Mouse (Mus musculus) left cerebral cortex, postnatal 10 days (tissue): ENCODE data around the gene Ppm1j. TPM values are rescaled to one million over a fixed set of nuclear protein-coding genes. Genes with fewer than 3 reads are reported as not detected.
A peak's percentile ranks its signal among the peaks of the same experiment; 100 is the strongest.
"Not testable (repeated sequence)": the region's sequence is repeated elsewhere in the genome, so short reads cannot be mapped to it uniquely, and the experiment has no call there.

Experiments
- DNase-seq, 2 experiments: peaks; one replicate each; pipeline ENCODE4 v3.0.0; 2021 to 2022; ENCODE audit warnings: low spot score in 2 of 2, mixed read lengths in 1 of 2; ENCODE audit errors: extremely low spot score in 1 of 2
- intact Hi-C: fragments of 180-260 bp; cut with DNase I; formaldehyde crosslinking; loops from one replicate; pipeline ENCODE4 v1.15.1; 2025
- total RNA-seq, 2 experiments: library from RNA; stranded (reverse); gene quantifications; 2 replicates each; pipeline ENCODE4 v1.2.3; 2021

Gene Ppm1j
- total RNA-seq, 2 experiments from 2014 or later = 1.4 to 2.7 TPM

DNA sequence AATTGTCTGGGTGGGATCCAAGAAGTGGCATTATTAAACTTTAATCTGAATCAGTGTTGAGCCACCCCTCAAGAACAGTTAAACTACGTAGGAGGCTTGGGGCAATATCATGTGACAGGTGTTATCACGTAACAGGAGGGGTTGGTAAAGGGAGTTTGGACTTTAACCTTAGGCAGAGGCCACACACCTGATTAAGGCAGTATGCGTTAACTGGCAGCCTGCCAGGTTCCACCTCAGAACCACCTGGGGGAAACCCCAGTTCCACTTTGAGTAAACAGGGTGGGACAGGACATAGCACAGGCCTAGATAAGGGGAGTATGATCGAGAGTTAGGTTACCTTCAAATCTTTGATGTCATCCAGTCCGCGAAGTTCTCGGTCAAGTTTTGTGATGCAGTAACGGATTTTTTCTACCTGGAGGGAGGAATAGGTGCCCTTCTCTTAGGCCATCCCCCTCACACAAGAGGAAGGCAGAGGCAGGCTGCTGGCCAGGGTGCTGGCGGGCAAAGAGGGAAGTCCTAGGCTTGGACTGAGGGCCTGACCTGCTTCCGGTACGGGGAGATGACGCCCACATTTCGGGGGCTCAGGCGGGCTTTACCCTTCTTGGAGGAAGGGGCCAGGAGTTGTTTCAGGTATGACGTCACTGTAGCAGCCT is 15.7 kb downstream of the Ppm1j start:
- intact Hi-C loops = no loop called here
- peak in 1 of 2 experiments; percentile 37 for DNase-seq

GRCm38 (mm10) chr3:104800681-104801080 is 19.8 kb downstream of the Ppm1j start:
- DNase-seq = no peak
- intact Hi-C loops = no loop called here

- DNase-seq = no peak
Measured at GRCm38 (mm10) chr3:104801481-104801880, 20.6 kb downstream of the Ppm1j start.

DNA sequence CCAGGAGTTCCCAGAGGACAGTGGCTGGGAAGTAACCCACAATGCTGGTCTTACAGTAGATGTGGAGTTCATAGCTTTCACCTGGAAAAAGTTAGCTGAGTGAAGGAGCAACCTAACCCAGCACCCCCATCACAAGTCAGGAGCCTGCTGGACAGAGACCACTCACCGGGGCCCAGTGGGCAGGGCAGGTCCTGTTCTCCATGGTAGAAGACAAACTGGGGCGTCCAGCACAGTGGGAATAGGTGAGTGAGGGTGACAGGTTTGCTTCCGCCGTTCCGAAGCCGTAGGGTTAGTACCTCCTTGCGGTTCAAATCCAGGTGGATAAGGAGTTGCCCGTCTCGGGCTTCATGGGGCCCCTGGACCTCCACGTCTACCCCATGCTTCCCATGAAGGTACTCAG is 23.5 kb downstream of the Ppm1j start:
- intact Hi-C loops = no loop called here
- DNase-seq = no peak

More at GRCm38 (mm10) chr3:104801481-104801880, 20.6 kb downstream of the Ppm1j start:
- intact Hi-C loops = no loop called here

DNA sequence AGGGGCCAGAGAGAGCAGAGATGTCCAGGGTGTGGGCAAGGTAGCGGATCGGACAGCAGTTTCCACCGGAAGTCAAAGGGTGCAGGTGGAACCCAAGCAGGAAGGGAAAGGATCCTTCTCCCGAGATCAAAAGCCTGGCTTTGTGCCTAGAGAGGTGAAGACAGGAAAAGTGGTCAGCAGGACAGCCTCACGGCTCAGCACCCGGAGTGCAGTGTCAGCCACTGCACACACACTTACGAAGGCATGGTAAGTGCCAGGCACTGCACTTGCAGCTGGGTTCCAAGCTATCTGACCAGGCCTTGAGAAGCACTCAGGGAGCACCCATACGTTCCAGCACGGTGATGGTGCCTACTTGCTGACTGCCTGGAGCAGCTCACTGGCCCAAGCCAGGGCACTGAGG is 24.7 kb downstream of the Ppm1j start:
- peak in 1 of 2 experiments; percentile 40 for DNase-seq
- intact Hi-C loops = no loop called here

DNA sequence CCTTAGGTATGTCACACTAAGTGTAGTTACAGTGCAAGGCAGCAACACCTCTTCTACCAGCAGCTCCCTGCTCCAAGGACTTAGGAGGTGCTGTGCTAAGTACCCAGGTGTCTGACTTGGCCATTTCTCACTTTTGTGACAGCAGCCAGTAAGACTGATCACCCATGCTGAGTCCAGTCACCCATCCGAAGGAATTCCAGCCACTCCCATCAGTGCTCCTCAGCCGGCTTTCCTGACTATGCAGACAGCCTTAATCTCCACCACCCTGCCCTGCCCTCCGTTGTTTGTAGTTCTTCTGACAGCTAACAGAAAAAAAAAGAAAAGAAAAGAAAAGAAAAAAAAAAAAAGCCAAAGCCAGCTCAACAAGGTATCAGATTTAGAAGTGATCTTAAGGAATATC is 30.9 kb downstream of the Ppm1j start:
- no peak for DNase-seq
- intact Hi-C loops = no loop called here

DNA sequence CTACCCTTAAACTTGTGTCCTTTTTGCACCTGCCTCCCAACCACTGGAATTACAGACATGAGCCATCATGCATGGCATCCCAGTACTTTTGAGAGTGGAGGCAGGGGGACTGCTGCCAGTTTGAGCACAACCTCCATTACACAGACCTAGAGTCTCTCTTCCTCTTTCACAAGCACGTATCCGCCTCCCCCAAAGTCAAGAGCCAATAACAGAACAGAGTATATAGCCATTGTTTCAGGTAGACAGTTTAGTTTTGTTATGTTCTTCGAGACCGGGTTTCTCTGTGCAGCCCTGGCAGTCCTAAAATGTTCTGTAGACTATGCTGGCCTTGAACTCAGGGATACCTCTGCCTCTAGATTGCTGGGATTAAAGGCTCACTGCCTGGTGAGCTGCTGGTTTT is 31.4 kb downstream of the Ppm1j start:
- intact Hi-C loops = no loop called here
- DNase-seq = no peak

DNA sequence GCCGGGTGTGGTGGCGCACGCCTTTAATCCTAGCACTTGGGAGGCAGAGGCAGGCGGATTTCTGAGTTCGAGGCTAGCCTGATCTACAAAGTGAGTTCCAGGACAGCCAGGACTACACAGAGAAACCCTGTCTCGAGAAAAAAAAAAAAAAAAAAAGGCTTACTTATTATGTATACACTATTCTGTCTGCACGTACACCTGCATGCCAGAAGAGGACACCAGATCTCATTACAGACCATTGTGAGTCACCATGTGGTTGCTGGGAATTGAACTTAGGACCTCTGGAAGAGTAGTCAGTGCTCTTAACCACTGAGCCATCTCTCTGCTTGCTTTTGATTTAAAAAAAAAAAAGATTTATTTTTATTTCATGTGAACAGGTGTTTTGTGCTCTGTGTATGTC is 32.4 kb downstream of the Ppm1j start:
- DNase-seq, intact Hi-C loops: not testable (repeated sequence)

DNA sequence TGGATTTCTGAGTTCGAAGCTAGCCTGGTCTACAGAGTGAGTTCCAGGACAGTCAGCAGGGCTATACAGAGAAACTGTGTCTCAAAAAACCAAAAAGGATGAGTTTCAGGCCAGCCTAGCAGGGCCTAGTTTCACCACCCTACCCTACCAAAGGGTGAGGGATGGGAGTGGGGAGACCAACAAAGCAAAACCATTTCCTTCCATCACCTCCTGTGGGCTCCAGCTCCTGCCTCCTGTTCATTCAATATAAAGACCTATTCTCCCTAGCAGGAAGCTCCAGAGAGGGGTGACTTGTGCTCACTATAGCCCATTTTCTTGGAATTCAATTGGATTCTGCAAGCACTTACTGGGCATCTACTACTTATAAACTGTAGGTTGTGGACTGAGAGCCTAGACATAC is 33.9 kb downstream of the Ppm1j start:
- intact Hi-C loops = no loop called here
- DNase-seq = no peak

- DNase-seq = no peak
- intact Hi-C loops = no loop called here
Measured at GRCm38 (mm10) chr3:104815346-104815745, 34.5 kb downstream of the Ppm1j start.

DNA sequence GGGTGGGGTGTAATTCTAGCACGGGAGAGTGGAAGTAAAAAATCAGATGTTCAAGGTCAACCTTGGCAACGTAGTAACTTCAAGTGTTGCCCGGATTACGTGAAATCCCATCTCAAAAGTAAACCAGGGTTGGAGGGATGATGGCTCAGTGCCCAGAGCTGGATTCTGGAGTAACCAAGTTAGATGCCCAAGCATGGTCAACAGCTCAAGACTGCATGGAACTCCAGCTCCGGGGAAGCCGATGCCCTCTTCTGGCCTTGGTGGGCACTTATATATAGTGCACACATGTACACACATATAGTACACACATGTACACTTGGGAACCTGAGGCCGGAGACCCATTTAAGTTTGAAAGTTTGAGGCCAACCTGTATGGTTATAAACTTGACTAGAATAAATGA is 35.3 kb downstream of the Ppm1j start:
- intact Hi-C loops = no loop called here

GRCm38 (mm10) chr3:104817481-104817990 is 36.7 kb downstream of the Ppm1j start:
- DNase-seq = peak in 1 of 2 experiments; percentile 82
- intact Hi-C loops = no loop called here

More for the DNA sequence above, 35.3 kb downstream of the Ppm1j start:
- no peak for DNase-seq

DNA sequence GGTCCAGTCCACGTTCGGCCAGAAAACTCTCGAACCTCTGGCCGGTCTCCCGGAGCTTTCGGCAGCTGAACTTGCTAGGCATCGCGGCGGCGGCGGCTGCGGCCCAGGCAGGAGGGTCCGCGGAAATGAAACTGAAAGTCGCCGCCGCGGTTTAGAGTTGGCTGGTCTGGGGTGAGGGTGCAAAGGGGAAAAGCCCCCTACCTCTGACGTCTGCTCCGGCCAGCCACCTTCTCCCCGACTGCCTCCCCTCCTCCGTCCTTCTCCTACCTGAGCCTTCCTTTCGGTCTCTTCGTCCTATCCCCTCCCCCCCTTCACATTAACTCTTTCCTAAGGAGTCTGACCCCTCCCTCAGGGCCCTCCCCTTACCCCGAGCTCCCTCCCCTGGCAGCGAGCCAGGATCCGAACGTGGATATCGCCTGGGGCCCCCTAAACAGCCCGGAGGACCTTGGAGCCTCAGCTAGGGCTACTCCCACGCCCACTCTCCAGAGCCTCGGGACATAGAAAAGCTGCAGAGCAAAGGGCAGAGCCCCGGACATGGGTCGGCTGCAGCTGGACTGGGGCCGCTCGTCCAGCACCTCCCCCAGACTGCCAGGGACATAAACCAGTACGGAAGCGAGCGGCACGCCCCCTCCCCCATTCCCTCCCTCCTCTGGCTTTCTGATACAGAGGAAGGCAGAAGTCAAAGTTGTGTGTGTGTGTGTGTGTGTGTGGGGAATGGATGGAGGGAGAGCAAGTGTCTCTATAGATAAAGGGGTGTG is 37.3 kb downstream of the Ppm1j start, which contains the start of gene Mov10:
TSS of gene Mov10 (minus strand) at position 573 of the 758 bp plus-strand sequence.
- peak in 1 of 2 experiments; percentile 84 for DNase-seq
- intact Hi-C loops = no loop called here

- no peak for DNase-seq
- intact Hi-C loops = no loop called here
Measured at GRCm38 (mm10) chr3:104818749-104819134, 37.9 kb downstream of the Ppm1j start.

DNA sequence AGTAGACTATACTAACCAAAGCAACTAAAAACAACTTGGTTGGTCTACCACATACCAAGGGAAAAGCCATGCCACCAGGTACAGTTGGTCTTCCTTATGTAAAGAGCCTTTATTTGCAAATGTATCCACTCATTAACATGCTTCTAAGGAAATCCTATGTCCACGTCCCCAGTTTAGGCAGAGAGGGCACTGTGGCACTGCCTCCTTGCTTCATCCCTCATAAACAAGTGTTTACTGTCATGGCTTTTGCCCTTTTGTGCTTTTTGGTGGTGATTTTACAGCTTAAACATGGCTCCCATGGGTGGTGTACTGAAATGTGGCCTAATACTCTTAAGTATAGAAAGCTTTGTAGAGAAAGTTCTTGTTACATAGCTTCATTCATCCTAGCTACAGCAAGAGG is 39.6 kb downstream of the Ppm1j start:
- intact Hi-C loops = no loop called here
- no peak for DNase-seq

GRCm38 (mm10) chr3:104822413-104822812 is 41.6 kb downstream of the Ppm1j start:
- intact Hi-C loops = no loop called here
- no peak for DNase-seq
